ENCODE assay signal across 9 mouse cellular contexts in the genomic region with DNA sequence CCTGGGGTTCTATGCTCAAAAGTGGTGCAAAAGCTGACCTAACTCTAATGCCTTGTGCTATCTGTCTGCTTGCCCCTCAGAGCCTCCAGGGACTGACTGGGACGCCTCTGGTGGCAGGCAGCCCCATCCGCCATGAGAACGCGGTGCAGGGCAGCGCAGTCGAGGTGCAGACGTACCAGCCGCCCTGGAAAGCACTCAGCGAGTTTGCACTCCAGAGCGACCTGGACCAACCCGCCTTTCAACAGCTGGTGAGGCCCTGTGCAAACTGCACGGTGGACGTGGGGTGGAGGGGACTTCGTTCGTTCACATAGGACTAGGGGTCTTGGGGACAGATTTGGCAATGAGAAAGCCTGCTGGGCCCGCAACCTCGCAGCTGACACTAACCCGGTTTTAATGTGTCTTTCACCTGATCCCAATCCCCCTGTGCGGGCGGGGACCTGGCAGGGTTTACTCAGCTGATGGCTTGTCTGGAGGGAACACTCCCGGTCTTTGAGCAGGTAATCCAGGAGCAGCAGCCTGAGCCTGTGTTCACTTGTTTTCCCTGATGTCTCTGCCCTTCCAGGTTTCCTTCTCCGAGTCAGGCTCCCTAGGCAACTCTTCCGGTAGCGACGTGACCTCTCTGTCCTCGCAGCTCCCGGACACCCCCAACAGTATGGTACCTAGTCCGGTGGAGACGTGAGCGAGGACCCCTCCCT. TPM values are rescaled to one million over a fixed set of nuclear protein-coding genes. Genes with fewer than 3 reads are reported as not detected.
A peak's percentile ranks its signal among the peaks of the same experiment; 100 is the strongest.
DNase-seq lines count a peak whose midpoint lies in the region; ATAC-seq and TF ChIP-seq lines count a peak whose summit lies in the region.
"Had no signal": no experiment of that assay in that cellular context is flagged by ENCODE, and none has a peak within 500 bp of the region (broad histone marks: within the 10 kb centered on the region; RNA-seq: fewer than 3 reads in every experiment).

No protein-coding gene starts in this region.

- no peak for ATAC-seq in liver, embryonic 11.5 days (replicated peaks; ENCODE audit: low FRiP score)
- no peak for ATAC-seq in hindbrain, embryonic 12.5 days (ENCODE audit: low FRiP score)
- no peak for ATAC-seq in liver, embryonic 13.5 days (ENCODE audit: low read depth)
- no peak for ATAC-seq in stomach, postnatal 0 days (ENCODE audit: low FRiP score, low TSS enrichment)

- no peaks in the 10 kb centered on the region for H3K36me3 ChIP-seq in liver, embryonic 11.5 days (ENCODE audit: control insufficient read depth, insufficient read depth, low read length)
- no peaks in the 10 kb centered on the region for H3K36me3 ChIP-seq in hindbrain, embryonic 12.5 days
- H3K36me3 ChIP-seq in liver, embryonic 13.5 days, result no peaks in the 10 kb centered on the region
- no peaks in the 10 kb centered on the region for H3K36me3 ChIP-seq in stomach, postnatal 0 days (ENCODE audit: control insufficient read depth, insufficient read depth, low read length)
- H3K36me3 ChIP-seq in thymus, adult 2 months (ENCODE audit: control insufficient read depth, insufficient read depth, low read length), result no peaks in the 10 kb centered on the region
- H3K36me3 ChIP-seq: hindbrain, embryonic 15.5 days had no signal

- H3K4me3 ChIP-seq in liver, embryonic 11.5 days (ENCODE audit: low read depth, low read length), result peak overlapping the region; percentile 27
- H3K4me3 ChIP-seq in hindbrain, embryonic 12.5 days, result peak overlapping the region; percentile 29
- peak overlapping the region; percentile 14 for H3K4me3 ChIP-seq in liver, embryonic 13.5 days (replicated peaks)
- peak overlapping the region; percentile 27 for H3K4me3 ChIP-seq in stomach, postnatal 0 days (ENCODE audit: low read depth, low read length)
- H3K4me3 ChIP-seq in thymus, adult 2 months (ENCODE audit: control insufficient read depth, insufficient read depth, low read length), result no peak overlapping the region

- no peak overlapping the region for H3K9ac ChIP-seq in liver, embryonic 11.5 days (ENCODE audit: low read depth, low read length)
- H3K9ac ChIP-seq in hindbrain, embryonic 12.5 days, result peak overlapping the region; percentile 29; the same call in 1 of the 2 replicates
- H3K9ac ChIP-seq in liver, embryonic 13.5 days, result no peak overlapping the region
- H3K9ac ChIP-seq in stomach, postnatal 0 days (ENCODE audit: low read length), result 0 out of 2 replicates have a peak overlapping the region, but pooled peaks have one; percentile 8
- H3K9ac ChIP-seq: hindbrain, embryonic 15.5 days had no signal

- 3% methylated on average over 30 of the region's 30 CpGs for WGBS in liver, embryonic 11.5 days
- 1% methylated on average over 30 of the region's 30 CpGs for WGBS in hindbrain, embryonic 12.5 days
- 3% methylated on average over 30 of the region's 30 CpGs for WGBS in liver, embryonic 13.5 days (ENCODE audit: insufficient replicate concordance)
- WGBS in stomach, postnatal 0 days, result 25% methylated on average over 30 of the region's 30 CpGs
- 8% methylated on average over 30 of the region's 30 CpGs for WGBS in thymus, adult 2 months

- TF ChIP-seq CTCF in stomach, postnatal 0 days (IDR thresholded peaks at IDR 0.05; ENCODE audit: low read depth), result no peak
- no peak for TF ChIP-seq CTCF in thymus, adult 2 months (IDR thresholded peaks at IDR 0.05; ENCODE audit: borderline replicate concordance, control insufficient read depth, extremely low read depth, insufficient read depth, low read length, poor library complexity)

- H3K4me1 ChIP-seq in liver, embryonic 11.5 days (replicated peaks; ENCODE audit: control insufficient read depth, insufficient read depth, low read length), result peaks cover 25% of the 10 kb centered on the region
- peaks cover 35% of the 10 kb centered on the region for H3K4me1 ChIP-seq in hindbrain, embryonic 12.5 days
- peaks cover 43% of the 10 kb centered on the region for H3K4me1 ChIP-seq in liver, embryonic 13.5 days (replicated peaks)
- peaks cover 3% of the 10 kb centered on the region; the same call in 1 of the 2 replicates for H3K4me1 ChIP-seq in stomach, postnatal 0 days (replicated peaks; ENCODE audit: control insufficient read depth, insufficient read depth)
- peaks cover 21% of the 10 kb centered on the region for H3K4me1 ChIP-seq in thymus, adult 2 months (replicated peaks; ENCODE audit: control insufficient read depth, insufficient read depth, low read length)

- TF ChIP-seq EP300 in stomach, postnatal 0 days (optimal IDR thresholded peaks at IDR 0.05), result no peak

- no peak overlapping the region for H3K27ac ChIP-seq in liver, embryonic 11.5 days (ENCODE audit: low read depth, low read length)
- no peak overlapping the region for H3K27ac ChIP-seq in hindbrain, embryonic 12.5 days
- H3K27ac ChIP-seq in liver, embryonic 13.5 days, result no peak overlapping the region
- H3K27ac ChIP-seq in stomach, postnatal 0 days (replicated peaks), result no peak overlapping the region
- no peak overlapping the region for H3K27ac ChIP-seq in thymus, adult 2 months (ENCODE audit: control insufficient read depth, insufficient read depth, low read length)
- H3K27ac ChIP-seq: hindbrain, embryonic 15.5 days had no signal

- H3K27me3 ChIP-seq in liver, embryonic 11.5 days (replicated peaks; ENCODE audit: control insufficient read depth, insufficient read depth, low read length), result peaks cover 100% of the 10 kb centered on the region
- H3K27me3 ChIP-seq in hindbrain, embryonic 12.5 days, result peaks cover 97% of the 10 kb centered on the region
- H3K27me3 ChIP-seq in liver, embryonic 13.5 days, result peaks cover 100% of the 10 kb centered on the region
- H3K27me3 ChIP-seq in stomach, postnatal 0 days (ENCODE audit: control insufficient read depth, insufficient read depth, low read length), result no peaks in the 10 kb centered on the region; the same call in 1 of the 2 replicates
- H3K27me3 ChIP-seq in thymus, adult 2 months (ENCODE audit: control insufficient read depth, insufficient read depth, low read length), result peaks cover 54% of the 10 kb centered on the region

- peak; percentile 75 for DNase-seq in liver, embryonic 11.5 days (ENCODE audit: low spot score)
- no peak for DNase-seq in liver
- DNase-seq in R1 (ENCODE audit: low read depth, low spot score), result peak; percentile 54
- peak; percentile 65 for DNase-seq in embryo, embryonic 10.5 days (ENCODE audit: low spot score)
- no peak for DNase-seq in liver, embryonic 13.5 days
- DNase-seq in stomach, postnatal 0 days (ENCODE audit: low spot score), result peak; percentile 58
- DNase-seq in thymus, adult 2 months, result no peak

- TF ChIP-seq POLR2A in thymus, adult 2 months (IDR thresholded peaks at IDR 0.05; ENCODE audit: control insufficient read depth, extremely low read depth, insufficient read depth, low read length, poor library complexity), result no peak

- peaks cover 2% of the 10 kb centered on the region; the same call in 1 of the 2 replicates for H3K9me3 ChIP-seq in liver, embryonic 11.5 days (ENCODE audit: control insufficient read depth, low read length)
- no peaks in the 10 kb centered on the region for H3K9me3 ChIP-seq in hindbrain, embryonic 12.5 days (replicated peaks)
- H3K9me3 ChIP-seq in liver, embryonic 13.5 days (replicated peaks), result peaks cover 6% of the 10 kb centered on the region; the same call in 1 of the 2 replicates
- H3K9me3 ChIP-seq in stomach, postnatal 0 days (ENCODE audit: control insufficient read depth, low read length), result no peaks in the 10 kb centered on the region
- H3K9me3 ChIP-seq: hindbrain, embryonic 15.5 days had no signal

- peak overlapping the region; percentile 78 for H3K4me2 ChIP-seq in liver, embryonic 11.5 days
- peak overlapping the region; percentile 5; the same call in 1 of the 2 replicates for H3K4me2 ChIP-seq in hindbrain, embryonic 12.5 days (replicated peaks)
- H3K4me2 ChIP-seq in liver, embryonic 13.5 days, result peak overlapping the region; percentile 17; the same call in 1 of the 2 replicates
- H3K4me2 ChIP-seq in stomach, postnatal 0 days (replicated peaks; ENCODE audit: low read depth), result peak overlapping the region; percentile 74

RNA-seq across cellular contexts. Expression of a gene that starts 6.5 kb away (rescaled TPM):
- polyA plus RNA-seq in liver, embryonic 11.5 days (2014; fragmentation: Nextera tagmentation; extraction: Ambion mirVana), result 2.1 TPM in 2 replicates
- polyA plus RNA-seq in hindbrain, embryonic 12.5 days (2016; fragmentation: Nextera tagmentation; extraction: Ambion mirVana), result 16.7 and 20.0 TPM in 2 replicates
- 0.28 and 0.29 TPM in 2 replicates for polyA plus RNA-seq in liver, embryonic 13.5 days (2015; fragmentation: Nextera tagmentation; extraction: Ambion mirVana)
- 1.8 and 2.5 TPM in 2 replicates for polyA plus RNA-seq in stomach, postnatal 0 days (2015; fragmentation: Nextera tagmentation; extraction: Ambion mirVana)
- polyA plus RNA-seq in thymus, adult 2 months (2012; rRNA removed), result 3.8 and 4.5 TPM in 2 replicates

RNA-seq across cellular contexts. Expression of a gene that starts 33.0 kb away (rescaled TPM):
- polyA plus RNA-seq in liver, embryonic 11.5 days (2014; fragmentation: Nextera tagmentation; extraction: Ambion mirVana), result 195 and 217 TPM in 2 replicates
- 118 and 123 TPM in 2 replicates for polyA plus RNA-seq in hindbrain, embryonic 12.5 days (2016; fragmentation: Nextera tagmentation; extraction: Ambion mirVana)
- 173 and 203 TPM in 2 replicates for polyA plus RNA-seq in liver, embryonic 13.5 days (2015; fragmentation: Nextera tagmentation; extraction: Ambion mirVana)
- polyA plus RNA-seq in stomach, postnatal 0 days (2015; fragmentation: Nextera tagmentation; extraction: Ambion mirVana), result 326 and 337 TPM in 2 replicates
- 41.9 and 45.3 TPM in 2 replicates for polyA plus RNA-seq in thymus, adult 2 months (2012; rRNA removed)

Comparison
In these comparisons a context has a peak if more than half of its experiments do, and no peak if none do; other contexts are left out.
1. DNase-seq: peak in liver, embryonic 11.5 days (single experiment), R1 (single experiment), embryo, embryonic 10.5 days (single experiment) and stomach, postnatal 0 days (single experiment); none in liver (single experiment), liver, embryonic 13.5 days (single experiment) and thymus, adult 2 months (single experiment).
2. H3K4me2 ChIP-seq: peak in every context shown above with its lines; median percentile 78 in liver, embryonic 11.5 days; 74 in stomach, postnatal 0 days; 17 in liver, embryonic 13.5 days; 5 in hindbrain, embryonic 12.5 days.
3. H3K9ac ChIP-seq: peak in hindbrain, embryonic 12.5 days (single experiment) and stomach, postnatal 0 days (single experiment); none in liver, embryonic 11.5 days (single experiment) and liver, embryonic 13.5 days (single experiment).